In the genomic region with DNA sequence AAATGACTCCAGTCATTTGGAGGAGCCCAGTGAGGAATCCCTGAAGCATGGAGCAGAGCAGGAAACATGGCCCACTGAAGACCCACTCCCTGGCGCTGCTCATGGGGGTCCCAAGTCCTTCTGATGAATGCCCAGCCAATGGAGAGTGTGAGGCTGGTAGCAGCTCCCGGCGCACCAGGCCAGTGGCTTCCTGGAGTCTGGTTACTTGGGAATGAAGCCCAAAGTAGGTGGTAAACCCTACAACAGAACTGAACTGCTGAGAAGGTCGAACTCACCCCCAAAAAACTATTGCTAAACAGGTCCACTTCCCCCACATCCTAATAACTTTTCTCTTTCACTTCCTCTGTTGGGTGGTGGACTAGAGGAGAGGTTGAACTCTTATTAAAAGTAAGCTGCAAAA, we compare ENCODE assay signal across 29 mouse cellular contexts.
DNase-seq lines count a peak whose midpoint lies in the region; ATAC-seq and TF ChIP-seq lines count a peak whose summit lies in the region.
"Had no signal": no experiment of that assay in that cellular context is flagged by ENCODE, and none has a peak within 500 bp of the region (broad histone marks: within the 10 kb centered on the region; RNA-seq: fewer than 3 reads in every experiment).

No protein-coding gene starts in this region.

- no peak overlapping the region for H3K4me3 ChIP-seq in bone marrow, adult 2 months (replicated peaks; ENCODE audit: control insufficient read depth, low read depth, low read length)
- H3K4me3 ChIP-seq in kidney, embryonic 14.5 days (ENCODE audit: low read length), result no peak overlapping the region
- H3K4me3 ChIP-seq: embryonic facial prominence, embryonic 10.5 days; embryonic facial prominence, embryonic 12.5 days; forebrain, embryonic 10.5 days; forebrain, embryonic 12.5 days had no signal

- no peak for TF ChIP-seq POLR2A in bone marrow, adult 2 months (IDR thresholded peaks at IDR 0.05; ENCODE audit: borderline replicate concordance, control insufficient read depth, low read depth, low read length)

- TF ChIP-seq CTCF in bone marrow, adult 2 months (IDR thresholded peaks at IDR 0.05; ENCODE audit: control insufficient read depth, insufficient read depth, low read length), result no peak

- WGBS in bone marrow, adult 2 months, result 43% methylated on average over 4 of the region's 4 CpGs
- 86% methylated on average over 4 of the region's 4 CpGs for WGBS in kidney, embryonic 14.5 days

- ATAC-seq in granulocyte monocyte progenitor cell, adult 5-6 weeks (replicated peaks; ENCODE audit: poor library complexity, severe bottlenecking), result peak; percentile 65
- peak; percentile 66 for ATAC-seq in megakaryocyte progenitor cell, adult 5-6 weeks (replicated peaks; ENCODE audit: poor library complexity)
- ATAC-seq in frontal cortex, adult (ENCODE audit: low TSS enrichment), result no peak
- no peak for ATAC-seq in kidney, embryonic 14.5 days (ENCODE audit: low FRiP score, low TSS enrichment)
- ATAC-seq: activated CD4-positive, CD25-positive, alpha-beta regulatory T cell, adult 4 months; CD4-positive, CD25-positive, alpha-beta regulatory T cell, adult 4 months; forebrain, embryonic 14.5 days; forebrain, embryonic 16.5 days; Patski had no signal

- no peaks in the 10 kb centered on the region; the same call in 1 of the 2 replicates for H3K4me1 ChIP-seq in bone marrow, adult 2 months (ENCODE audit: control insufficient read depth, insufficient read depth, low read length)
- no peaks in the 10 kb centered on the region for H3K4me1 ChIP-seq in kidney, embryonic 14.5 days (ENCODE audit: control insufficient read depth, insufficient read depth, low read length)
- H3K4me1 ChIP-seq: embryonic facial prominence, embryonic 12.5 days had no signal

- peak; percentile 83 for DNase-seq in heart, adult 11 months
- DNase-seq in heart, postnatal 14 days, result no peak
- DNase-seq in thymus, postnatal 14 days, result no peak
- DNase-seq: adrenal gland, adult 8-10 months; adrenal gland, postnatal 14 days; adrenal gland, postnatal 36 days; B cell, adult 2 months; cerebellum, adult 11 months; cerebellum, adult 18-20 months; cerebellum, adult 8-10 months; cerebellum, adult 9-11 months; cerebellum, postnatal 14 days; cerebellum, postnatal 36 days had no signal

- no peak overlapping the region for H3K9ac ChIP-seq in kidney, embryonic 14.5 days (ENCODE audit: low read depth, low read length)
- H3K9ac ChIP-seq: embryonic facial prominence, embryonic 12.5 days; forebrain, embryonic 12.5 days had no signal

- no peak overlapping the region for H3K4me2 ChIP-seq in kidney, embryonic 14.5 days (replicated peaks; ENCODE audit: low read depth, low read length)
- H3K4me2 ChIP-seq: embryonic facial prominence, embryonic 12.5 days; forebrain, embryonic 12.5 days had no signal

- no peaks in the 10 kb centered on the region for H3K27me3 ChIP-seq in kidney, embryonic 14.5 days (ENCODE audit: control insufficient read depth, insufficient read depth, low read length)
- H3K27me3 ChIP-seq: CH12.LX; embryonic facial prominence, embryonic 12.5 days; forebrain, embryonic 12.5 days; Patski had no signal

- H3K36me3 ChIP-seq in kidney, embryonic 14.5 days (ENCODE audit: control insufficient read depth, insufficient read depth, low read length), result no peaks in the 10 kb centered on the region
- H3K36me3 ChIP-seq: embryonic facial prominence, embryonic 10.5 days; embryonic facial prominence, embryonic 12.5 days; forebrain, embryonic 10.5 days; forebrain, embryonic 12.5 days; G1E had no signal

- 0 out of 2 replicates have a peak overlapping the region, but pooled peaks have one; percentile 19 for H3K27ac ChIP-seq in bone marrow, adult 2 months (ENCODE audit: control insufficient read depth, insufficient read depth, low read depth, low read length, poor library complexity)
- no peak overlapping the region for H3K27ac ChIP-seq in kidney, embryonic 14.5 days (ENCODE audit: low read depth, low read length)
- H3K27ac ChIP-seq: embryonic facial prominence, embryonic 10.5 days; embryonic facial prominence, embryonic 12.5 days; forebrain, embryonic 10.5 days; forebrain, embryonic 12.5 days had no signal

- H3K9me3 ChIP-seq in kidney, embryonic 14.5 days (ENCODE audit: control insufficient read depth, low read length), result no peaks in the 10 kb centered on the region
- H3K9me3 ChIP-seq: embryonic facial prominence, embryonic 10.5 days; embryonic facial prominence, embryonic 12.5 days; forebrain, embryonic 10.5 days; forebrain, embryonic 12.5 days had no signal

- intact Hi-C loops in heart, postnatal 14 days (cut with DNase I), result no loop called here

Comparison
In these comparisons a context has a peak if more than half of its experiments do, and no peak if none do; other contexts are left out.
1. ATAC-seq: peak in granulocyte monocyte progenitor cell, adult 5-6 weeks (single experiment) and megakaryocyte progenitor cell, adult 5-6 weeks (single experiment); none in frontal cortex, adult (single experiment) and kidney, embryonic 14.5 days (single experiment).